Mouse (Mus musculus) c-Kit-positive CD71-negative TER-119-negative erythroid progenitor cells, embryonic 14.5 days (primary cell): ENCODE measurements around the gene Slc7a5.
A peak's percentile ranks its signal among the peaks of the same experiment; 100 is the strongest.

ENCODE experiments used
- DNase-seq: peaks from one replicate; pipeline ENCODE4 v3.0.0-alpha.2; 2013; ENCODE audit warnings: low read depth

Gene Slc7a5

DNA sequence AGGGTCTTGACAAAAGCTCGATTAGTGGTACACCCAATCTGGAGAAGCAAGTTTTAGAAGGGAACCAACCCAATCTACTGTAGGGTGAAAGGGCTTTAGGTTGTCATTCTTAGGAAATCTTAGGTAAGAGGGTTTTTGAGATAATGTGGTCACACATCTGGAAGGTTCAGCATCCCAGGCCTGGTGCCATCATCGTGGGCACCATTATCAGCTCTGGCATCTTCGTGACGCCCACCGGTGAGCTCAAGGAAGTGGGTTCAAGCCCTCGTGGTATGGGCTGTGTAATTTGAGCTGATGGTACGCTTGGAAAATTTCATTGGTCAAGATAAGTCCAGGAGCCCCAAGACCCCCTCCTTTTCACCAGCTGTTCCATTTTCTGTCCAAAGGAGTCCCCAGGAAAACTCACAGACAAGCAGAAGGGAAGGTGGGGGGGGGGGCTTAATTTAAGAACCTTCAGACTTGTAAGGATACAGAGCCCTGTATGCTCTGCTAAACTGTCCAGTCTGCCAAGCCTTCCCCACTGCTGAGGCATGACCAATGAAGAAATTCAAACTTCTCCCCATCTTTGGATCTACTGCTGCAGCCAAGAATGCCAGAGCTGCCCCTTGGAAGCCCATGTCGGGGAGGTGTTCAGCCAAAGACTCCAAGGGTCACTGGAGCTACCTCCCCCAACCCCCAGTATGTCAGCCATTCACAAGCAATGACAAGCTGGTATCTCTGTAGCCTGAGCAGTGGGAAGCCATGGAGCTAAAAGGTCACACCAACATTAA is 1.1 kb upstream of the Slc7a5 start:
- DNase-seq: no peak

GRCm38 (mm10) chr8:121906542-121907512 is 667 bp downstream of the Slc7a5 start:
- DNase-seq: no peak

DNA sequence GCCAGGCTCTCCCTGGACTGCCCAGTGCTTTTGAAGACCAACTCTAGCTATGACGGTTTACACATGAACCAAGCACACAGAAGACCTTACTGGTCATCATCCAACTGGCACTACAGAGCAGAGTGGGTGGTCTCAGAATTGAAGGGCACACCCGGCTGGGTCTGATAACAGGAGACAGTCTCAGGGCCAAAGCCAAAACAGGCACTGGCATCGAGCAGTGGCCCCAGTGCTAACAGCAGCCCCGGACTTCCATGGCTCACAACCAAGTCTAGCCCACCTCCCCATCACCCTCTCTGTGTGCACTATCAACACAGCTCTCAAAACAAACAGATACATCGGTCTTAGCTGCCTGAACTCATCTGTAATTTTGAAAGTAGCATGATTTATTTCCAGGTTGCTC is 1.6 kb downstream of the Slc7a5 start:
- DNase-seq: no peak

GRCm38 (mm10) chr8:121905420-121905819 is 2.1 kb downstream of the Slc7a5 start:
- no peak for DNase-seq

DNA sequence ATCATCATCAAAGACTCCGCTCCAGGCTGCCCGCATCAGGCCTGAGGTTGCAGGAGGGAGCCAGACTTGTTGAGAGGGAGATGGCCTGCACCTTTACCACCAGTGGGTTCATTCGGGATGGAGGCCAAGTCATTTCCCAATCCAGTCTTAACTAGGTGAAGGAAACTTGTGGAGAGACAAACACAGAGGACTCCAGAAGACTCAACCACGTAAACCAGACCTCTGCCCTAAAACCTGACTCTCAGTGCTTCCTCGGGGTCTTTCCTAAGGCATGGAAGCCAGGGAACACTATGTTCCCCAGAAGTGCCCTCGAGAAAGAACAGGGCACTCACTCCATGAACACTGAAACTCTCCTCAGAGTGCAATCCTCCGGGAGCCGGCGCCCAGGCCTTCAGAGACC is 2.5 kb downstream of the Slc7a5 start:
- no peak for DNase-seq

DNA sequence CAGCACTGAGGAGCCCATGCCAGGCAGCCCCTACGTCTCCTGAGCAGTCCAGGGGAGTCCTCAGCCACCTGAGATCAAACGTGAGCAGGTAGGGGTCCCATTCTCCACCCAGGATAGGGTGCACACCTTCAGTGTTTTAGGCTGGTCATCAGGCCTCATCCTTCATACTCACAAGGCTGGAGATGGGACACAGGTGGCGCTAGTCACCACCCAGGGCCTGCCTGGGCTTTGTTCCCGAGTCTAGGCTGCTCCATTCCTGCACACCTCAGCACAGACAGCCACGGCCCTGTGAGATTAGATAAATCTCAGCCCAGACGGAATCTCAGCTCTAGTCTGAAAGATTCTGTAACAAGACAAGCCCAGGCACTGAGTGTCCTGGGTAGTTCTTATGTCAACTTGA is 3.5 kb downstream of the Slc7a5 start:
- no peak for DNase-seq

GRCm38 (mm10) chr8:121901498-121902236 is 5.8 kb downstream of the Slc7a5 start:
- no peak for DNase-seq

DNA sequence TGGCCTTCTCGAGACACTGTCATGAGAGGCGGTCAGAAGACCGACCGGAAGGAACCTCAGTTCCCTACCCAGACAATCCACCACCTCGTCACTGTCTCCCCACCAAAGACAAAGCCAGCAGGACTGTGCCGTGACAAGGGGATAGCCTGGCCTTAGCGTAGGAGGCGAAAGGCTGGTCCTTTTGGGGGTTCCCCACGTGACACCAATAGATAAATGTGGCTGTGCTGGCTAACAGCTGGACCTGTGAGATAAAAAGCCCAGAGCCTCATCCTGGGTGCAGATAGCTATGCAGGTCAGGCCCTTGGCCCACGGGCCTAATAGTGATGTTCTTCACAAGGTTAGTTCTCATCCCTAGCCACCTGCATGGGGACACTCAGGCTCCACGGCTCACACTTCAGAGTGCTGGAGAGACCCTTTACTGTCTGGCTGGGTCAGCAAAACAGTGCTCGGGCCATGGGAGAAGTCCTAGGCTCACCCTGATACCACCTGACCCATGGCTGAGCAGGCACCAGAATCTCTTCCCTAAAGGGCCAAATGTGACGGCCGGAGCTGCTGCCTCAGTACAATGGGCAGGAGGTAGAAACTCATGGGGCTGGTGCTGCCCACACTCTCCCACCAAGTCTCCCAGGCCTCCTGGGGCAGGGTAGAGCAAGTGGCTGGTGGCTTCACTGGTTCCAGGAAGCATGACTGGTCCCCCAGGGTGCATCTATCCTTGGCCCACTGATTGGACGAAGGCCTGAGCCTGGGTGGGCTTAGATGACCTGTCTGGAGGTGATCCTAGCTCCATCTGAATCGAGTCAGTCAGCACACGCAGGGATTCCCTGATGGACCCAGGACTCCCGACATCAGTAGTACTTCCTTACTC is 8.1 kb downstream of the Slc7a5 start:
- no peak for DNase-seq

DNA sequence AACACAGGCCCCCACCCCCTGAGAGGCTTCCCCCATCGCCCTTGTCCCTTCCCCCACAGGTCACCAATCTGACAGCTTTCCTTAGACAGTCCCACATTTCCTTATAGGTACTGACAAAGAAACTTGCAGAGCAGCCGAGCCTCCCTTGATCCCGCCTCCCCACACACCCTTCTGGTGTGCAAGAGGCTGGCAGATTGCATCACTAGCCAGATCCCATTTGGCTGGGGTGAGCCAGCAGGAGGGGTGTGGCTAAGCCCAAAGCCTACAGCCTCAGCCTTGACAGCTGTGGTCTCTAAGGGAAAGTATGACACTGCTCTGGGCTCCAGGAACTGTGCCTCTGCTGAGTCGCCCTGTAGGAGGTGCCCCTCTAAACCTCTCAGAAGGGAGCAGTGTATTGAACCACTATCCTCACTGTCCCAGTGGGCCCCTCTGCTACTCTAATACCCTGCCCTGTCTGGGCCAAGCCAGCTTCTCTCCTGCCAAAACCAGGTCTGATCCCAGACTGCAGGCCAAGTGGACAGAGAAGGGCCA is 9.0 kb downstream of the Slc7a5 start:
- peak; percentile 86 for DNase-seq

DNA sequence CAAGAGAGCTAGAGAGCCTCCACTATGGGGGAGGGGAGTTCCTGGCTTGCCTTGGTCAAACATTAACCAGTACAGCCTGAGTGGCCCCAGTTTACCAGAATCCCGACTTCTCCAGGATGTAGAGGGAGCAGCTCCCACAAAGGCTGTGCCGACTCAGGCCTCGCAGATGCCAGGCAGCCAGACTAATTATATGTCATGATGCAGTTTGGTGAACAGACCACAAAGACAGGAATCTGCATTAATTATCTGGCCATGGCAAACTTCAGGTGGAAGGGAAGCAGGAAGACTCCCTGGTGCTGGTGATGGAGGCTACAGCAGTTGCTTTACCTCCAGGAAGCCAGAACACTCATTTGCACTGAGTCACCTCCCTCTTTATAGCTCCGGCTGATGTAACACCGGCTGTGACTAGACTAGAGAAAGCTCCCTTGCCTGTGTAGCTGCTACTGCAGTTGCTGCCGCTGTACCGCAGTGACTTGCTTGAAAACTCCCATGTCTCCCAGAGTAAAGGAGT is 9.6 kb downstream of the Slc7a5 start:
- peak; percentile 46 for DNase-seq

GRCm38 (mm10) chr8:121897205-121897604 is 10.3 kb downstream of the Slc7a5 start:
- no peak for DNase-seq

GRCm38 (mm10) chr8:121896476-121897145 is 10.9 kb downstream of the Slc7a5 start:
- no peak for DNase-seq

DNA sequence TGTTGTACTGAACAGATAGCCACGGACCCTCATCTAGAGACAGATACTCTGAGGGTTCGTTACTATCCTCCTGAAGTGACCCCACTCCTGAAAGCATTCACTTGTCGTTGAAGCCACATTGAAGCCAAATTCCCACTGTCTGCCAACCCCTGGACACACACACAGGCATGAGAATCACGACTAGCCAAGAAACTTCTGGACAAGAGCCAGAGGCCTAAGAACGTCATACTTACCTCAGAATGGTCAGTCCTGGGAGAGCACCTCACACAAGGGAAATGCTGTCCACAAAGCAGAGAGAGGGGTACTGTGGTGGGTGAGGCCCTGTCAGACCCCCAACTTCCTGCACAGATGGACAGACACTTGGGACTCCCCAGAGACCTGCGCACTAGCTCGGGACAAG is 11.6 kb downstream of the Slc7a5 start:
- no peak for DNase-seq

- DNase-seq: no peak
These were observed 14.6 kb downstream of the Slc7a5 start for GRCm38 (mm10) chr8:121892875-121893274.

DNA sequence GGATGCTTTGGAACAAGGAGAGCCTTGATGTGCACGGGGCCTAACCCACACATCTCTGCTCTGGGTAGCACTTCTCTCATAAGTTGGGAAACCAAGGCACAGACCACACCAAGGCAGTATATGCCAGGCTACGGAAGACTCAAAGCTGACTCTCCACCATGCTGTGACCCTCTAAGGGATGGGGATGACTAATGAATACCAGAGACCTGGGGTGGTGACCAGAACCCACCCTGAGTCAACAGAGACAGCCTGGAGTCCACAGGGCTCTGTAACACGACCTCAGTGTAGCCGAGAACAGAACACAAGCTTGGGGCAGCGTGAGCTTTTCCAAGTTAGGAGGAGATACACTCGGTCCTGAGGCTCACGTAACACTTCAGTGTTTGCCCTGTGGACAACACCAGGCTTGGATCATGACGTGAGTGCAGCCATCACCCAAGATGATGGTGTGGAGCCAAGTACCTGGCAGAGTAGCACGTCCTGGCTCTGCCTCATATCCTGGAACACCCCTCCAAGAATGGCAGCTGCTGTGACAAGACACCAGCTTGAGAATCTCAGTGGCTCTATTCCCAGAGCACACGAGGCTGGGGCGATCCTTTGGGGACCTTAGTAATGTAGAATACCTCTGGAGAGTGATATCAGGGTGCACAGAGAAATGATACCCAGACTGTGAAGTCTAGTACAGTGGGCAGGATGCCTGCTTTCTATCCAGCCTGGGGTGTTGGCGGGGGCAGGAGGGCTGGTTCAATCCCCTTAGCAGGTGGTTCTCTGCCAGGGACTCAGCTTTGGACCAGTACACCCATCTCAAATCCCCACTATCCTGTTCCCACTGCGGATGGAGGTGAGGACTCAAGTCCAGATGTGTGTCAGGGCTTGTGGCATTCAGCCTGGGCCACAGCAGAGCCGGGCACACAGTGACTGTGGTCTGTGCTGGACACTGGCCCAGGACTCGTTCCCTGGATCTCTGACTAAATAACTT is 17.4 kb downstream of the Slc7a5 start:
- DNase-seq: no peak

DNA sequence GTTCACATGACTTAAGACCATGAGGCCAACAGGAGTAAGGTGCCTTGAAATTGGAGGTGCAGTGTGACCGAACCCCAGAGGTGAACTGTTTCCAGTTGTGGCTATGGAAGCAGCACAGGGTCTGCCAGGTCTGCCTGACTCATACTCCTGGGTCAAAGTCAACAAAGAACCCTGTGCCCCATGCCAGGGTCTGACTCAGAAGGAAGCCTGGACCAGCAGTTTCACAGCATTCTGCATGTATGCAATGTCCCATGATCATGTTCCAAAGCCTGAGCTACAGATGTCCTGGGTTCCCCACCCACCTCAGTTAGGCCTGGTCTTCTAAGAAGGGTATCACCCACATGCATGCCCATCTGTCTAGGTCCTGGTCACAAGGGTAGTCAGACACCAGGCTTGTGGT is 18.2 kb downstream of the Slc7a5 start:
- DNase-seq: no peak

GRCm38 (mm10) chr8:121887547-121887946 is 19.9 kb downstream of the Slc7a5 start:
- no peak for DNase-seq

- no peak for DNase-seq
These were observed 22.1 kb downstream of the Slc7a5 start for GRCm38 (mm10) chr8:121885433-121885832.

GRCm38 (mm10) chr8:121885001-121885400 is 22.5 kb downstream of the Slc7a5 start:
- no peak for DNase-seq
